Mouse (Mus musculus): ENCODE measurements at regions not wholly inside any gene's neighbourhood (a gene's known extent, or its start where the extent isn't known, plus 50 kb on each side); places are given as distances from the start of the nearest gene placed in this dataset.

- Histone ChIP-seq H3K9me3 (ENCODE audit: control insufficient read depth, low read length) (no peaks in the 10 kb centered on the region), H3K4me2 (ENCODE audit: low read depth, severe bottlenecking) (no peak overlapping the region), H3K9ac (ENCODE audit: low read length) (no peak overlapping the region), H3K4me3 (ENCODE audit: low read depth, low read length) (no peak overlapping the region), H3K4me1 (ENCODE audit: control insufficient read depth, insufficient read depth, low read length) (peaks cover 7% of the 10 kb centered on the region), H3K27me3 (ENCODE audit: control insufficient read depth, insufficient read depth, low read length) (no peaks in the 10 kb centered on the region), H3K36me3 (ENCODE audit: control insufficient read depth, insufficient read depth, low read length) (no peaks in the 10 kb centered on the region), H3K27ac (replicated peaks; ENCODE audit: low read depth, low read length) (no peak overlapping the region)
- DNase-seq (ENCODE audit: low spot score) = no peak
- WGBS = 87% methylated on average over 3 of the region's 3 CpGs
- no peak for ATAC-seq (ENCODE audit: insufficient number of reproducible peaks, low FRiP score, low TSS enrichment, low read depth)
These were observed 115.3 kb downstream of the Cxcl12 start for GRCm38 (mm10) chr6:117283616-117284015.

- no peak overlapping the region for H3K27ac ChIP-seq (replicated peaks; ENCODE audit: low read depth, low read length)
- 43% methylated on average over 5 of the region's 5 CpGs for WGBS
- no peak overlapping the region for H3K9ac ChIP-seq (ENCODE audit: low read length)
- no peaks in the 10 kb centered on the region for H3K36me3 ChIP-seq (ENCODE audit: control insufficient read depth, insufficient read depth, low read length)
- H3K4me2 ChIP-seq (ENCODE audit: low read depth, severe bottlenecking) = no peak overlapping the region
- DNase-seq (ENCODE audit: low spot score) (no peak), ATAC-seq (ENCODE audit: insufficient number of reproducible peaks, low FRiP score, low TSS enrichment, low read depth) (no peak)
- no peaks in the 10 kb centered on the region for H3K27me3 ChIP-seq (ENCODE audit: control insufficient read depth, insufficient read depth, low read length)
- no peaks in the 10 kb centered on the region for H3K9me3 ChIP-seq (ENCODE audit: control insufficient read depth, low read length)
- H3K4me1 ChIP-seq (ENCODE audit: control insufficient read depth, insufficient read depth, low read length) = peaks cover 7% of the 10 kb centered on the region
- no peak overlapping the region for H3K4me3 ChIP-seq (ENCODE audit: low read depth, low read length)
These were observed 116.2 kb downstream of the Cxcl12 start for GRCm38 (mm10) chr6:117284376-117285106.

- ATAC-seq (ENCODE audit: insufficient number of reproducible peaks, low FRiP score, low TSS enrichment, low read depth) (no peak), DNase-seq (ENCODE audit: low spot score) (no peak)
- H3K27me3 ChIP-seq (ENCODE audit: control insufficient read depth, insufficient read depth, low read length) = no peaks in the 10 kb centered on the region
- no peaks in the 10 kb centered on the region for H3K36me3 ChIP-seq (ENCODE audit: control insufficient read depth, insufficient read depth, low read length)
- no peak overlapping the region for H3K9ac ChIP-seq (ENCODE audit: low read length)
- H3K27ac ChIP-seq (replicated peaks; ENCODE audit: low read depth, low read length) = no peak overlapping the region
- H3K9me3 ChIP-seq (ENCODE audit: control insufficient read depth, low read length) = no peaks in the 10 kb centered on the region
- 88% methylated on average over 5 of the region's 5 CpGs for WGBS
- H3K4me3 ChIP-seq (ENCODE audit: low read depth, low read length) = no peak overlapping the region
- no peaks in the 10 kb centered on the region for H3K4me1 ChIP-seq (ENCODE audit: control insufficient read depth, insufficient read depth, low read length)
- H3K4me2 ChIP-seq (ENCODE audit: low read depth, severe bottlenecking) = no peak overlapping the region
These were observed 119.1 kb downstream of the Cxcl12 start for GRCm38 (mm10) chr6:117287396-117287795.

GRCm38 (mm10) chr6:117293780-117294465 lies 125.6 kb downstream of the Cxcl12 start:
- H3K4me2 ChIP-seq (ENCODE audit: low read depth, severe bottlenecking) = no peak overlapping the region
- DNase-seq (ENCODE audit: low spot score) (peak; percentile 20), ATAC-seq (ENCODE audit: insufficient number of reproducible peaks, low FRiP score, low TSS enrichment, low read depth) (no peak)
- H3K36me3 ChIP-seq (ENCODE audit: control insufficient read depth, insufficient read depth, low read length) = no peaks in the 10 kb centered on the region
- H3K9ac ChIP-seq (ENCODE audit: low read length) = no peak overlapping the region
- H3K9me3 ChIP-seq (ENCODE audit: control insufficient read depth, low read length) = no peaks in the 10 kb centered on the region
- no peaks in the 10 kb centered on the region for H3K4me1 ChIP-seq (ENCODE audit: control insufficient read depth, insufficient read depth, low read length)
- H3K27ac ChIP-seq (replicated peaks; ENCODE audit: low read depth, low read length) = no peak overlapping the region
- no peaks in the 10 kb centered on the region for H3K27me3 ChIP-seq (ENCODE audit: control insufficient read depth, insufficient read depth, low read length)
- H3K4me3 ChIP-seq (ENCODE audit: low read depth, low read length) = no peak overlapping the region
- WGBS = 35% methylated on average over 9 of the region's 9 CpGs

- DNase-seq (ENCODE audit: low spot score) (peak; percentile 6), ATAC-seq (ENCODE audit: insufficient number of reproducible peaks, low FRiP score, low TSS enrichment, low read depth) (no peak)
- Histone ChIP-seq H3K9me3 (ENCODE audit: control insufficient read depth, low read length) (no peaks in the 10 kb centered on the region), H3K4me3 (ENCODE audit: low read depth, low read length) (no peak overlapping the region), H3K36me3 (ENCODE audit: control insufficient read depth, insufficient read depth, low read length) (no peaks in the 10 kb centered on the region), H3K9ac (ENCODE audit: low read length) (no peak overlapping the region), H3K27me3 (ENCODE audit: control insufficient read depth, insufficient read depth, low read length) (no peaks in the 10 kb centered on the region), H3K4me1 (ENCODE audit: control insufficient read depth, insufficient read depth, low read length) (no peaks in the 10 kb centered on the region), H3K27ac (replicated peaks; ENCODE audit: low read depth, low read length) (no peak overlapping the region), H3K4me2 (ENCODE audit: low read depth, severe bottlenecking) (no peak overlapping the region)
- 88% methylated on average over 2 of the region's 2 CpGs for WGBS
These were observed 129.6 kb downstream of the Cxcl12 start for GRCm38 (mm10) chr6:117297918-117298317.

GRCm38 (mm10) chr6:117299503-117300288 lies 131.4 kb downstream of the Cxcl12 start:
- Histone ChIP-seq H3K36me3 (ENCODE audit: control insufficient read depth, insufficient read depth, low read length) (no peaks in the 10 kb centered on the region), H3K27me3 (ENCODE audit: control insufficient read depth, insufficient read depth, low read length) (no peaks in the 10 kb centered on the region), H3K9me3 (ENCODE audit: control insufficient read depth, low read length) (no peaks in the 10 kb centered on the region), H3K27ac (replicated peaks; ENCODE audit: low read depth, low read length) (no peak overlapping the region), H3K4me2 (ENCODE audit: low read depth, severe bottlenecking) (no peak overlapping the region), H3K4me1 (ENCODE audit: control insufficient read depth, insufficient read depth, low read length) (no peaks in the 10 kb centered on the region), H3K4me3 (ENCODE audit: low read depth, low read length) (no peak overlapping the region), H3K9ac (ENCODE audit: low read length) (no peak overlapping the region)
- WGBS = 59% methylated on average over 7 of the region's 7 CpGs
- DNase-seq (ENCODE audit: low spot score) (peak; percentile 18), ATAC-seq (ENCODE audit: insufficient number of reproducible peaks, low FRiP score, low TSS enrichment, low read depth) (no peak)

- Histone ChIP-seq H3K27me3 (ENCODE audit: control insufficient read depth, insufficient read depth, low read length) (no peaks in the 10 kb centered on the region), H3K27ac (replicated peaks; ENCODE audit: low read depth, low read length) (no peak overlapping the region), H3K4me1 (ENCODE audit: control insufficient read depth, insufficient read depth, low read length) (no peaks in the 10 kb centered on the region), H3K9ac (ENCODE audit: low read length) (no peak overlapping the region), H3K4me2 (ENCODE audit: low read depth, severe bottlenecking) (no peak overlapping the region), H3K9me3 (ENCODE audit: control insufficient read depth, low read length) (no peaks in the 10 kb centered on the region), H3K36me3 (ENCODE audit: control insufficient read depth, insufficient read depth, low read length) (no peaks in the 10 kb centered on the region), H3K4me3 (ENCODE audit: low read depth, low read length) (no peak overlapping the region)
- peak; percentile 10 for DNase-seq (ENCODE audit: low spot score)
- no peak for ATAC-seq (ENCODE audit: insufficient number of reproducible peaks, low FRiP score, low TSS enrichment, low read depth)
- 61% methylated on average over 4 of the region's 5 CpGs for WGBS
These were observed 135.0 kb downstream of the Cxcl12 start for GRCm38 (mm10) chr6:117303361-117303760.

- DNase-seq (ENCODE audit: low spot score) = peak; percentile 9
- H3K9ac ChIP-seq (ENCODE audit: low read length) = no peak overlapping the region
- H3K4me1 ChIP-seq (ENCODE audit: control insufficient read depth, insufficient read depth, low read length) = no peaks in the 10 kb centered on the region
- H3K27ac ChIP-seq (replicated peaks; ENCODE audit: low read depth, low read length) = no peak overlapping the region
- H3K9me3 ChIP-seq (ENCODE audit: control insufficient read depth, low read length) = no peaks in the 10 kb centered on the region
- 79% methylated on average over 4 of the region's 4 CpGs for WGBS
- H3K36me3 ChIP-seq (ENCODE audit: control insufficient read depth, insufficient read depth, low read length) = no peaks in the 10 kb centered on the region
- H3K4me2 ChIP-seq (ENCODE audit: low read depth, severe bottlenecking) = no peak overlapping the region
- ATAC-seq (ENCODE audit: insufficient number of reproducible peaks, low FRiP score, low TSS enrichment, low read depth) = no peak
- H3K27me3 ChIP-seq (ENCODE audit: control insufficient read depth, insufficient read depth, low read length) = no peaks in the 10 kb centered on the region
- no peak overlapping the region for H3K4me3 ChIP-seq (ENCODE audit: low read depth, low read length)
These were observed 137.5 kb downstream of the Cxcl12 start for GRCm38 (mm10) chr6:117305736-117306250.

All from limb, embryonic 11.5 days (tissue).